Mouse (Mus musculus): Measurements from ENCODE around the gene Telo2. TPM values are rescaled to one million over a fixed set of nuclear protein-coding genes. Genes with fewer than 3 reads are reported as not detected.

Gene Telo2
- polyA plus RNA-seq, 1 experiment from 2014 or later = 29.9 TPM

- 89% methylated on average over 8 of the region's 8 CpGs for WGBS
Observed at GRCm38 (mm10) chr17:25111739-25112422, 3.9 kb downstream of the Telo2 start.

DNA sequence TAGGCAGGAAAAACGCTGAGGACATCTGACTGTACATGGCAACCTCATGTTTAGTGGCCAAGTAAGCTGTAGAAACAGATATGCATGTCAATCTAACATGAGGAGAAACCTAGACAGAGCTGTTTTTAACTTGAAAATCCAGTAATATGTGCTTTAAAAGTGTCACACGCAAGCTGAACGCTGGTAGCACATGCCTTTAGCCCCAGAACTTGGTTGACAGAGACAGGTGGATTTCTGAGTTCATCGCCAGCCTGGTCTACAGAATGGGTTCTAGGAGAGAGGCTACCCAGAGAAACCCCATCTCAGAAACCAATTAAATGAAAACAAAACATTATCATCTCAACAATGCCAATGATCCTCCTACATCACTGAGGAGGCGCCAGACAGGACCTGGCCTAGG lies 4.5 kb downstream of the Telo2 start:
- H3K9me3 ChIP-seq (ENCODE audit: control insufficient read depth, low read length) = no peaks in the 10 kb centered on the region
- WGBS = 91% methylated on average over 5 of the region's 5 CpGs
- ATAC-seq (ENCODE audit: insufficient read depth, low FRiP score, low TSS enrichment) (no peak), DNase-seq (ENCODE audit: low spot score) (no peak)
- H3K27ac ChIP-seq (ENCODE audit: low read depth, low read length) = no peak overlapping the region
- H3K4me1 ChIP-seq (ENCODE audit: control insufficient read depth, insufficient read depth, low read length) = peaks cover 6% of the 10 kb centered on the region; the same call in 1 of the 2 replicates
- no peak overlapping the region for H3K4me3 ChIP-seq (ENCODE audit: low read depth, low read length)
- no peak overlapping the region for H3K9ac ChIP-seq (ENCODE audit: low read length)
- H3K27me3 ChIP-seq (ENCODE audit: control insufficient read depth, insufficient read depth, low read length) = no peaks in the 10 kb centered on the region
- peaks cover 2% of the 10 kb centered on the region for H3K36me3 ChIP-seq (ENCODE audit: control insufficient read depth, insufficient read depth, low read length)
- H3K4me2 ChIP-seq (ENCODE audit: low read depth) = no peak overlapping the region

More at GRCm38 (mm10) chr17:25111739-25112422, 3.9 kb downstream of the Telo2 start:
- no peak for ATAC-seq (ENCODE audit: insufficient read depth, low FRiP score, low TSS enrichment)
- Histone ChIP-seq H3K4me2 (ENCODE audit: low read depth) (no peak overlapping the region), H3K36me3 (ENCODE audit: control insufficient read depth, insufficient read depth, low read length) (peaks cover 2% of the 10 kb centered on the region), H3K9ac (ENCODE audit: low read length) (no peak overlapping the region), H3K27ac (ENCODE audit: low read depth, low read length) (no peak overlapping the region), H3K9me3 (ENCODE audit: control insufficient read depth, low read length) (no peaks in the 10 kb centered on the region), H3K27me3 (ENCODE audit: control insufficient read depth, insufficient read depth, low read length) (0 out of 2 replicates have a peak, but pooled peaks cover 1% of the 10 kb centered on the region), H3K4me3 (ENCODE audit: low read depth, low read length) (no peak overlapping the region), H3K4me1 (ENCODE audit: control insufficient read depth, insufficient read depth, low read length) (peaks cover 6% of the 10 kb centered on the region; the same call in 1 of the 2 replicates)
- no peak for DNase-seq (ENCODE audit: low spot score)

- Histone ChIP-seq H3K27ac (ENCODE audit: low read depth, low read length) (no peak overlapping the region), H3K9ac (ENCODE audit: low read length) (no peak overlapping the region), H3K4me3 (ENCODE audit: low read depth, low read length) (no peak overlapping the region), H3K27me3 (ENCODE audit: control insufficient read depth, insufficient read depth, low read length) (no peaks in the 10 kb centered on the region), H3K4me2 (ENCODE audit: low read depth) (no peak overlapping the region), H3K9me3 (ENCODE audit: control insufficient read depth, low read length) (no peaks in the 10 kb centered on the region), H3K4me1 (ENCODE audit: control insufficient read depth, insufficient read depth, low read length) (peaks cover 6% of the 10 kb centered on the region; the same call in 1 of the 2 replicates), H3K36me3 (ENCODE audit: control insufficient read depth, insufficient read depth, low read length) (peaks cover 2% of the 10 kb centered on the region)
- ATAC-seq (ENCODE audit: insufficient read depth, low FRiP score, low TSS enrichment) (no peak), DNase-seq (ENCODE audit: low spot score) (no peak)
- 96% methylated on average over 6 of the region's 6 CpGs for WGBS
Observed at GRCm38 (mm10) chr17:25110590-25110989, 5.2 kb downstream of the Telo2 start.

DNA sequence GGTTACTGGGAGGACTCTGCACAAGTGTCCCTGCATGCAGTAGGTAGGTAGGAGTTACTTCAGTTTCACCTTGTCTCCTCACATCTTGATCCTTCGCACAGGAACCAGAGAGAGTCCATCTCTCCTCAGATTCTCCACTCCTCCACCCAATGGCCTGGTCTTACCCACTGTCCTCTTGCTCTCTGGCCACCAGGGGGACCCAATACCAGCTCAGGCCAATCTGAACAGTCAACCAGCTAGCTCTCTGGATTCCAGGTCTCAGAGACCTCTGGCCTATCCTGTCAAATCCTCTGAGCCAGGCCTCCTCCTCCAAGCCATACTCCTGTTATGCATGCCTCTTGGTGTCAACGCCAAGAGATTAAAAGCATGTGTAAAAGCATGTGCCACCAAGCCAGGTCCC lies 6.2 kb downstream of the Telo2 start:
- H3K9ac ChIP-seq (ENCODE audit: low read length) = no peak overlapping the region
- no peak for ATAC-seq (ENCODE audit: insufficient read depth, low FRiP score, low TSS enrichment)
- peak; percentile 43 for DNase-seq (ENCODE audit: low spot score)
- no peaks in the 10 kb centered on the region for H3K4me1 ChIP-seq (ENCODE audit: control insufficient read depth, insufficient read depth, low read length)
- no peaks in the 10 kb centered on the region for H3K27me3 ChIP-seq (ENCODE audit: control insufficient read depth, insufficient read depth, low read length)
- 76% methylated on average over 2 of the region's 2 CpGs for WGBS
- H3K9me3 ChIP-seq (ENCODE audit: control insufficient read depth, low read length) = no peaks in the 10 kb centered on the region
- no peak overlapping the region for H3K4me2 ChIP-seq (ENCODE audit: low read depth)
- H3K4me3 ChIP-seq (ENCODE audit: low read depth, low read length) = no peak overlapping the region
- no peak overlapping the region for H3K27ac ChIP-seq (ENCODE audit: low read depth, low read length)
- peaks cover 4% of the 10 kb centered on the region for H3K36me3 ChIP-seq (ENCODE audit: control insufficient read depth, insufficient read depth, low read length)

DNA sequence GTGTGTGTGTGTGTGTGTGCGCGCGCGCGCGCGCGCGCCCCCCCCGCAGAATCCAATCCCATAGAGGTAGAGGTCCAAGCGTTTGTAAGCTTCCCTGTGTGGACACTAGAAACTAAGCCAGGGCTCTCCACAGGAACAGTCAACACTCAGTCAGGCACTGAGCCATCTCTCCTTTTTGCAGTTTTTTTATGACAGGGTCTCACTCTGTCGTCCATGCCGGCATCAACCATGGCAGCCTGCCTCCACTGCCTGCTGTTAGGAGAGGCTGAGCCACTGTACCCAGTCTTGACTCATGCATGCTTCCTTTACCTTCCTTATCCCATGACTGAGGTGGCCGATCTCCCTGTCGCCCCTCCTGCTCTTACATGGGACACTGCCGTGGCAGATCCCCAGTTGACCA lies 8.0 kb downstream of the Telo2 start:
- 95% methylated on average over 7 of the region's 16 CpGs for WGBS
- ATAC-seq (ENCODE audit: insufficient read depth, low FRiP score, low TSS enrichment) = no peak
- Histone ChIP-seq H3K4me1 (ENCODE audit: control insufficient read depth, insufficient read depth, low read length) (no peaks in the 10 kb centered on the region), H3K4me2 (ENCODE audit: low read depth) (no peak overlapping the region), H3K4me3 (ENCODE audit: low read depth, low read length) (no peak overlapping the region), H3K27me3 (ENCODE audit: control insufficient read depth, insufficient read depth, low read length) (no peaks in the 10 kb centered on the region), H3K9ac (ENCODE audit: low read length) (no peak overlapping the region), H3K27ac (ENCODE audit: low read depth, low read length) (no peak overlapping the region), H3K36me3 (ENCODE audit: control insufficient read depth, insufficient read depth, low read length) (peaks cover 7% of the 10 kb centered on the region), H3K9me3 (ENCODE audit: control insufficient read depth, low read length) (no peaks in the 10 kb centered on the region)
- no peak for DNase-seq (ENCODE audit: low spot score)

DNA sequence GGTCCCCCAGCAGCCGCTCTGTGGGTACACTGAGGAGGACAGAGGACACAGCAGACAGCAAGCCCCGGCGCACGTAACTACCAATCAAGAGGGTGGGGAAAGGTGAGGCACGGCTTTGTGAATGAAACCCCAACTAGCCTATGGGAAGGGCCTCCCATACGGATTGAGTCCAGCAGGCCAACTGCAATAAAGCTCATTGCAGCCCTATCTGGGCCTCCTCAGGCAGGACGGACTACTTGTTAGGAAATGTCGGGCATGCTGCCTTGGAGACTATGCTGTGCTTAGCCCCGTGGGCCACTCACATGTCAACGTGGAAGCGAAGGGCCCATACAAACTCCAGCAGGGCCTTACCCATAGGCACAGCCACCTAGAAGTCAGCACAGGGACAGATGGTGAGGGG lies 14.4 kb downstream of the Telo2 start:
- DNase-seq (ENCODE audit: low spot score) (no peak), ATAC-seq (ENCODE audit: insufficient read depth, low FRiP score, low TSS enrichment) (no peak)
- H3K9me3 ChIP-seq (ENCODE audit: control insufficient read depth, low read length) = no peaks in the 10 kb centered on the region
- no peak overlapping the region for H3K27ac ChIP-seq (ENCODE audit: low read depth, low read length)
- H3K27me3 ChIP-seq (ENCODE audit: control insufficient read depth, insufficient read depth, low read length) = no peaks in the 10 kb centered on the region
- H3K36me3 ChIP-seq (ENCODE audit: control insufficient read depth, insufficient read depth, low read length) = peaks cover 22% of the 10 kb centered on the region
- H3K4me1 ChIP-seq (ENCODE audit: control insufficient read depth, insufficient read depth, low read length) = no peaks in the 10 kb centered on the region
- 96% methylated on average over 11 of the region's 11 CpGs for WGBS
- H3K4me2 ChIP-seq (ENCODE audit: low read depth) = no peak overlapping the region
- H3K4me3 ChIP-seq (ENCODE audit: low read depth, low read length) = no peak overlapping the region
- H3K9ac ChIP-seq (ENCODE audit: low read length) = no peak overlapping the region

DNA sequence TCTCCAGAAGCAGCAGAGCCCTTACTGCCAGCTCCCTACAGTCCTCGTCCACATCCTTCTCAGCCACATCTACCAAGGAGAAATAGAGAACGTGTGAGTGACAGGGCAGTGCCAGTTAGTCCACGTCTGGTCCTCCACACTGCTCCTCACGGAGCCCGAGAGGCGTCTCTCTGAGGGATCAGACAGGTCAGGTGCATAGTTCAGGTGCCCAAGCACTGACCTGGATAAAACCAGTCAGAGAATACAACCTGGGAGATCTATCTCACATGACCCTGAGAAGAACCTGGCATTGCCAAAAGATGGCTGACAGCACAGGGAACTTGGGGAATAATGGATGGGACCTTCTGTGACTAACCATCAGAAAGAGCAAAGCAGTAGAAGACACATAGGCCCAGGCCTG lies 15.7 kb downstream of the Telo2 start:
- Histone ChIP-seq H3K36me3 (ENCODE audit: control insufficient read depth, insufficient read depth, low read length) (peaks cover 20% of the 10 kb centered on the region), H3K4me3 (ENCODE audit: low read depth, low read length) (no peak overlapping the region)
- no peak for DNase-seq (ENCODE audit: low spot score)

DNA sequence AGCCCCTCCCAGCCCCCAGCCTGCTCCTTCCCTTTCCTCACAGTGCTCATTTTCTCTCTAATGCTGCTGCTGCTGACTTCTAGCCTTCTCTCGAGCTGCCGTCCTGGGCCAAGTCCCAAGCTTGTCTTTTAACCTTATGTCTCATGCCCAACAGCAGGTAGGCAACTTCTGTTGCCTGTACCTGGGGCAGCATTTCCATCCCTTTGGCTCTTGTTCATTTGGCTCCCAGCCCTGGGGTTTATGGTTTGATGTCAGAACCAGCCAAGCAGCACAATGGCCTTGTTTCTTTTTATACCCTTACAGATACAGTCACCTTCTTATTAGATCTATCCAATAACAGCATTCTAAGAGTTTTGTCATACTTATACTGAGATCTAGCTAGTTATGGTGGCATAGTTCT lies 19.5 kb downstream of the Telo2 start:
- H3K9ac ChIP-seq (ENCODE audit: low read length) = no peak overlapping the region
- H3K4me3 ChIP-seq (ENCODE audit: low read depth, low read length) = no peak overlapping the region
- no peak overlapping the region for H3K4me2 ChIP-seq (ENCODE audit: low read depth)
- H3K27me3 ChIP-seq (ENCODE audit: control insufficient read depth, insufficient read depth, low read length) = no peaks in the 10 kb centered on the region
- H3K4me1 ChIP-seq (ENCODE audit: control insufficient read depth, insufficient read depth, low read length) = no peaks in the 10 kb centered on the region
- H3K27ac ChIP-seq (ENCODE audit: low read depth, low read length) = no peak overlapping the region
- ATAC-seq (ENCODE audit: insufficient read depth, low FRiP score, low TSS enrichment) = no peak
- DNase-seq (ENCODE audit: low spot score) = no peak
- 90% methylated on average over 2 of the region's 2 CpGs for WGBS
- peaks cover 15% of the 10 kb centered on the region for H3K36me3 ChIP-seq (ENCODE audit: control insufficient read depth, insufficient read depth, low read length)
- H3K9me3 ChIP-seq (ENCODE audit: control insufficient read depth, low read length) = no peaks in the 10 kb centered on the region

More for the DNA sequence above, 15.7 kb downstream of the Telo2 start:
- H3K27ac ChIP-seq (ENCODE audit: low read depth, low read length) = no peak overlapping the region
- H3K9ac ChIP-seq (ENCODE audit: low read length) = no peak overlapping the region
- ATAC-seq (ENCODE audit: insufficient read depth, low FRiP score, low TSS enrichment) = no peak
- no peaks in the 10 kb centered on the region for H3K9me3 ChIP-seq (ENCODE audit: control insufficient read depth, low read length)
- no peaks in the 10 kb centered on the region for H3K27me3 ChIP-seq (ENCODE audit: control insufficient read depth, insufficient read depth, low read length)
- no peaks in the 10 kb centered on the region for H3K4me1 ChIP-seq (ENCODE audit: control insufficient read depth, insufficient read depth, low read length)
- 92% methylated on average over 6 of the region's 6 CpGs for WGBS
- no peak overlapping the region for H3K4me2 ChIP-seq (ENCODE audit: low read depth)

DNA sequence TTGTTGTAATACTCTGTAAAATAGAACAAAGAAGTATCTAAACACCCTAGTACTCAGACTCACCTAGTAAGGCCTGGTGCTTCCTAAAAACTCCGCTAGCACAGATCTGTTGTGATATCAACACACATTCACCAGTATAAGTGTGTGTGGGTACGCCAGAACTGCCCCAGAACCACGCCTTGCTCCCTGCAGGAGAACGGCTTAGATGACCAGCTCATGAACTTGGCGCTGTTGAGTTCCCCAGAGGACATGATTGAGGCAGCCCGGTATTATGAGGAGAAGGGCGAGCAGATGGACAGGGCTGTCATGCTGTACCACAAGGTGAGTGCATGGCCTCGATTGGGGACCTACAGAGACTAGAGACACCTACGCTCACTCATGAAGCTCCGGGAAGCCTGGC lies 25.3 kb downstream of the Telo2 start:
- WGBS = 94% methylated on average over 10 of the region's 10 CpGs
- no peak overlapping the region for H3K9ac ChIP-seq (ENCODE audit: low read length)
- no peak overlapping the region for H3K4me2 ChIP-seq (ENCODE audit: low read depth)
- no peaks in the 10 kb centered on the region for H3K9me3 ChIP-seq (ENCODE audit: control insufficient read depth, low read length)
- H3K27me3 ChIP-seq (ENCODE audit: control insufficient read depth, insufficient read depth, low read length) = no peaks in the 10 kb centered on the region
- H3K4me3 ChIP-seq (ENCODE audit: low read depth, low read length) = no peak overlapping the region
- no peak overlapping the region for H3K27ac ChIP-seq (ENCODE audit: low read depth, low read length)
- DNase-seq (ENCODE audit: low spot score) = no peak
- H3K4me1 ChIP-seq (ENCODE audit: control insufficient read depth, insufficient read depth, low read length) = no peaks in the 10 kb centered on the region
- 0 out of 2 replicates have a peak, but pooled peaks cover 2% of the 10 kb centered on the region for H3K36me3 ChIP-seq (ENCODE audit: control insufficient read depth, insufficient read depth, low read length)
- no peak for ATAC-seq (ENCODE audit: insufficient read depth, low FRiP score, low TSS enrichment)

Data from neural tube, embryonic 11.5 days (tissue).